Mouse (Mus musculus): ENCODE results near the gene Nol12. TPM values are rescaled to one million over a fixed set of nuclear protein-coding genes. Genes with fewer than 3 reads are reported as not detected.

Gene Nol12
- total RNA-seq, 2 experiments from 2014 or later = 34.4 to 35.2 TPM

DNA sequence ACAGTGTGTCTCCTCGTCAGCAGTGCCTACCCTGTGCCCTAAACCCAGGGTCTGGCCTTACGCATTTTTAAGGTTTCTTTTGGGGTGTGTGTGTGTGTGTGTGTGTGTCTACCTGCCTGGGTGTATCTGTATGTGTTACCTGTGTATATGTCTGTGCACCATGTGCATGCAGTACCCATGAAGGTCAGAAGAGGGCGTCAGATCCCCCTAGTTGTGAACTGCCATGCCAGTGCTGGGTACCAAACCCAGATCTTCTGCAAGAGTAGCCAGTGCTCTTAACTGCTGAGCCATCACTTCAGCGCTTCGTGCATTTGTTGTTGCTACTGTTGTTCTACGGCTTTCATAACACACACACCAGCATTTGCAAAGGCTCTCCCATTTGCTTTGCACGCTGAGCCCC is 57.5 kb downstream of the Nol12 start:
- DNase-seq = no peak

GRCm38 (mm10) chr15:78992925-78993324 is 58.2 kb downstream of the Nol12 start:
- DNase-seq = no peak

Small RNA genes within 50 kb of the gene (microRNA-seq; reads per million reads assigned to microRNA genes)
- 2.3 reads per million for gene Mir6955

Other genes with a start within 250 kb of the Nol12 start
- 1 to 10 TPM; 2.5 to 2.9 TPM for gene Elfn2, start 216.2 kb upstream of the Nol12 start, total RNA-seq (2021)
- 10 to 100 TPM; 15.5 to 17.7 TPM for gene Mfng, start 161.5 kb upstream of the Nol12 start, total RNA-seq (2021)
- 10 to 100 TPM; 12.0 to 12.4 TPM for gene Card10, start 131.9 kb upstream of the Nol12 start, total RNA-seq (2021)
- 10 to 100 TPM; 40.9 to 48.6 TPM for gene Cdc42ep1, start 92.3 kb upstream of the Nol12 start, total RNA-seq (2021)
- gene Lgals2, start 79.4 kb upstream of the Nol12 start, total RNA-seq (2021) = 1 to 10 TPM; 1.8 to 5.1 TPM
- gene Gga1, start 57.7 kb upstream of the Nol12 start, total RNA-seq (2021) = 10 to 100 TPM; 48.8 to 50.6 TPM
- not detected for gene Gm49510, start 35.3 kb upstream of the Nol12 start, total RNA-seq (2021)
- 10 to 100 TPM; 11.7 to 17.1 TPM for gene Sh3bp1, start 35.2 kb upstream of the Nol12 start, total RNA-seq (2021)
- gene Pdxp, start 21.0 kb upstream of the Nol12 start, total RNA-seq (2021) = 1 to 10 TPM; 5.2 to 6.1 TPM
- gene Lgals1, start 8.2 kb upstream of the Nol12 start, total RNA-seq (2021) = 100 to 1,000 TPM; 601 to 606 TPM
- gene Triobp, start 12.8 kb downstream of the Nol12 start, total RNA-seq (2021) = 10 to 100 TPM; 87.8 to 88.2 TPM
- 100 to 1,000 TPM; 195 to 222 TPM for gene H1f0, start 93.5 kb downstream of the Nol12 start, total RNA-seq (2021)
- under 1 TPM; 0.30 to 0.48 TPM for gene Galr3, start 107.0 kb downstream of the Nol12 start, total RNA-seq (2021)
- gene Ankrd54, start 128.0 kb downstream of the Nol12 start, total RNA-seq (2021) = 10 to 100 TPM; 19.2 to 21.4 TPM
- gene Eif3l, start 140.2 kb downstream of the Nol12 start, total RNA-seq (2021) = 100 to 1,000 TPM; 172 to 182 TPM
- gene Micall1, start 174.0 kb downstream of the Nol12 start, total RNA-seq (2021) = 10 to 100 TPM; 29.0 to 33.4 TPM
- 100 to 1,000 TPM; 145 TPM for gene Polr2f, start 206.1 kb downstream of the Nol12 start, total RNA-seq (2021)
- 1 to 10 TPM; 3.5 to 3.7 TPM for gene 1700088E04Rik, start 206.3 kb downstream of the Nol12 start, total RNA-seq (2021)
- gene Sox10, start 230.3 kb downstream of the Nol12 start, total RNA-seq (2021) = 1 to 10 TPM; 4.7 to 5.3 TPM